Mouse (Mus musculus): ENCODE measurements at regions not wholly inside any gene's neighbourhood (a gene's known extent, or its start where the extent isn't known, plus 50 kb on each side); places are given as distances from the start of the nearest gene placed in this dataset.
"Not testable (repeated sequence)": the region's sequence is repeated elsewhere in the genome, so short reads cannot be mapped to it uniquely, and the experiment has no call there.

- not testable (repeated sequence) for H3K4me1 ChIP-seq; H3K27me3 ChIP-seq; ATAC-seq; H3K4me2 ChIP-seq; H3K4me3 ChIP-seq; H3K36me3 ChIP-seq (ENCODE audit: poor library complexity, severe bottlenecking); H3K9ac ChIP-seq; H3K27ac ChIP-seq; H3K9me3 ChIP-seq (replicated peaks)
- WGBS: 76% methylated on average over 2 of the region's 2 CpGs
These were observed 64.1 kb upstream of the Ces1h start for GRCm38 (mm10) chr8:93443631-93444030.

GRCm38 (mm10) chr8:93441936-93442335, 62.4 kb upstream of the Ces1h start:
- no peak for ATAC-seq
- no peak overlapping the region for H3K4me2 ChIP-seq
- no peaks in the 10 kb centered on the region for H3K9me3 ChIP-seq (replicated peaks)
- WGBS: 53% methylated on average over 3 of the region's 3 CpGs
- H3K27me3 ChIP-seq: no peaks in the 10 kb centered on the region
- H3K27ac ChIP-seq: no peak overlapping the region
- H3K9ac ChIP-seq: no peak overlapping the region
- H3K36me3 ChIP-seq (ENCODE audit: poor library complexity, severe bottlenecking): no peaks in the 10 kb centered on the region
- no peak overlapping the region for H3K4me3 ChIP-seq
- H3K4me1 ChIP-seq: 0 out of 2 replicates have a peak, but pooled peaks cover 4% of the 10 kb centered on the region

- not testable (repeated sequence) for H3K27me3 ChIP-seq; H3K4me3 ChIP-seq; H3K36me3 ChIP-seq (ENCODE audit: poor library complexity, severe bottlenecking); H3K27ac ChIP-seq; H3K4me1 ChIP-seq; H3K9ac ChIP-seq; H3K9me3 ChIP-seq (replicated peaks); ATAC-seq; H3K4me2 ChIP-seq
- WGBS: 67% methylated on average over 12 of the region's 12 CpGs
These were observed 57.1 kb upstream of the Ces1h start for GRCm38 (mm10) chr8:93436586-93436985.

GRCm38 (mm10) chr8:93430637-93431036, 51.1 kb upstream of the Ces1h start:
- Histone ChIP-seq H3K4me2 (no peak overlapping the region), H3K27me3 (no peaks in the 10 kb centered on the region), H3K4me1 (no peaks in the 10 kb centered on the region), H3K4me3 (no peak overlapping the region), H3K27ac (no peak overlapping the region), H3K9ac (no peak overlapping the region), H3K9me3 (replicated peaks) (no peaks in the 10 kb centered on the region), H3K36me3 (ENCODE audit: poor library complexity, severe bottlenecking) (no peaks in the 10 kb centered on the region)
- peak; percentile 62 for ATAC-seq
- 1% methylated on average over 3 of the region's 3 CpGs for WGBS
